Mouse (Mus musculus) small intestine, adult 2 months (tissue): ENCODE data around the gene Cgas.

Source experiments
- CTCF ChIP-seq: fragments of 200-500 bp; IDR thresholded peaks from 2 replicates; pipeline ENCODE4 v1.5.1; 2012; ENCODE audit warnings: low read depth, mild to moderate bottlenecking, control low read depth, inconsistent platforms, low read length, moderate library complexity, mixed read lengths; ENCODE audit not compliant: insufficient replicate concordance, insufficient read length; ENCODE audit errors: extremely low read depth
- POLR2A ChIP-seq: fragments of 200-500 bp; IDR thresholded peaks from 2 replicates; pipeline ENCODE4 v1.6.1; 2012; ENCODE audit warnings: low read depth, mild to moderate bottlenecking, control low read depth, inconsistent platforms, low read length, moderate library complexity

DNA sequence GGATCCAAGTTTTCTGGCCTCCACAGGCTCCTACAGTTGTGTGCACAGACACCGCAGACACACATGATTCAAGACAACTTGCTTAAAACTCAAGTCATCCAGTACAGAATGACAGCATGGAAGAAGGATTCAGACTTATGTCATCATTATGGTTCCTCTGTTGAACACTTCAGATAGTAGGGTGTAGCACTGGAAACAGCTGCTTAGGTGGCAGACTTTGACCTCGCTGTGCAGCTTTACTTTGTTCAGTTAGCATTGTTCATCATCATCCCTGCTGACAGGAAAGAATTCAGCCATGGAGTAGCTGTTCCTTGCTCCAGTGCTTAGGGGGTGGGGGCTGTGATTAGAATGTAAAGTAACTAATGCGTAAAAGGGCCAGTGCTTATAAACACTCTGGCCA lies 22.7 kb upstream of the Cgas start:
- TF ChIP-seq CTCF = no peak
- no peak for TF ChIP-seq POLR2A
